Mouse (Mus musculus): ENCODE results near the gene Cdca3. TPM values are rescaled to one million over a fixed set of nuclear protein-coding genes. Genes with fewer than 3 reads are reported as not detected.
A peak's percentile ranks its signal among the peaks of the same experiment; 100 is the strongest.
"Not testable (repeated sequence)": the region's sequence is repeated elsewhere in the genome, so short reads cannot be mapped to it uniquely, and the experiment has no call there.

Cdca3 gene
- polyA plus RNA-seq, 1 experiment from 2014 or later: 194 TPM

GRCm38 (mm10) chr6:124809052-124809774 lies 20.1 kb upstream of the Cdca3 start:
- peak; percentile 40 for ATAC-seq (ENCODE audit: insufficient read depth)
- WGBS (ENCODE audit: insufficient replicate concordance): under 1% methylated on average over 35 of the region's 35 CpGs
- H3K4me1 ChIP-seq (replicated peaks): peaks cover 90% of the 10 kb centered on the region
- no peaks in the 10 kb centered on the region for H3K27me3 ChIP-seq
- H3K4me2 ChIP-seq: peak overlapping the region; percentile 98
- peak overlapping the region; percentile 85 for H3K9ac ChIP-seq
- peak overlapping the region; percentile 91 for H3K27ac ChIP-seq (replicated peaks)
- H3K9me3 ChIP-seq (replicated peaks): no peaks in the 10 kb centered on the region
- H3K36me3 ChIP-seq (replicated peaks): peaks cover 30% of the 10 kb centered on the region
- peak overlapping the region; percentile 76 for H3K4me3 ChIP-seq (replicated peaks)

GRCm38 (mm10) chr6:124809775-124810538 lies 19.4 kb upstream of the Cdca3 start:
- ATAC-seq (ENCODE audit: insufficient read depth): no peak
- Histone ChIP-seq H3K9me3 (replicated peaks) (no peaks in the 10 kb centered on the region), H3K36me3 (replicated peaks) (peaks cover 30% of the 10 kb centered on the region), H3K9ac (peak overlapping the region; percentile 85), H3K4me1 (replicated peaks) (peaks cover 90% of the 10 kb centered on the region), H3K4me2 (peak overlapping the region; percentile 98), H3K27ac (replicated peaks) (peak overlapping the region; percentile 91), H3K4me3 (replicated peaks) (peak overlapping the region; percentile 76), H3K27me3 (no peaks in the 10 kb centered on the region)
- WGBS (ENCODE audit: insufficient replicate concordance): 46% methylated on average over 14 of the region's 14 CpGs

DNA sequence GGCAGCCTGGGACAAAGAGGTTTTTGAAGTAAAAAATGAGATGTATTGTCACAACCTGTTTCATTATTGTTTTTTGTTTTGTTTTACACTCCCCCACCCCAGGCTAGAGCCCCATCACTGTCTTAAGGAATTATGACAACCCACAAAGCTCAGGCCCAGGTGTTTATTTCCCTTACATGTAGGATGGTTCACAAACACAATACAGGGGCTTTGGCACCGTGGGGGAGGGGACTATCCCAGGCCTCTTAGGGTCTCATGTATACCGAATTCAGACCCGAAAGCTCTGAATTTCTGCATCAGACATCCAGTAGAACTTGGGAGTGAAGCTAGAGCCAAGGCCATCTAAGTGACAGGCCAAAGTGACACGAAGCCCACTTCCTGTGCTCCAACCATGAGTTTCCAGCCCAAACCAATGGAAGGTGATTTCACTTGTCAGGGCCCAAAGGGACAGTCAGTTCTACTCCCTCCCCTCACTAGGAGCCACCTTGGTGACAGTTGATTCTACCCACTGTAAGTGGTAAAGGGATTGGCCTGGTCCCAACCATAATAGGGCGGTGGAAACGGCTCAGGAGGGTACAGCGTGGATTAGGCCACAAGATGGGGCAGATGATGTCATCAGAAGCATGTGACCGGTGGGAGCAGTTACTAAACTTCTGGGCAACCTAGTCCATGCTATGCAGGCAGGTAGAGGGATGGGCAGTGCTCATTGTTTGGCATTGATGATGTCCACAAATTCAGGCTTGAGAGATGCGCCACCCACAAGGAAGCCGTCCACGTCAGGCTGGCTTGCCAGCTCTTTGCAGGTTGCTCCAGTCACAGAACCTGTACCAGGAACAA lies 18.6 kb upstream of the Cdca3 start:
- not testable (repeated sequence) for H3K9ac ChIP-seq; H3K27me3 ChIP-seq; H3K4me3 ChIP-seq (replicated peaks); H3K9me3 ChIP-seq (replicated peaks); ATAC-seq (ENCODE audit: insufficient read depth)
- Histone ChIP-seq H3K27ac (replicated peaks) (peak overlapping the region; percentile 91; the same call in 1 of the 2 replicates), H3K4me1 (replicated peaks) (peaks cover 89% of the 10 kb centered on the region), H3K4me2 (peak overlapping the region; percentile 98; the same call in 1 of the 2 replicates), H3K36me3 (replicated peaks) (peaks cover 35% of the 10 kb centered on the region)
- WGBS (ENCODE audit: insufficient replicate concordance): 77% methylated on average over 11 of the region's 11 CpGs

GRCm38 (mm10) chr6:124811403-124811665 lies 18.0 kb upstream of the Cdca3 start:
- Histone ChIP-seq H3K4me2 (no peak overlapping the region), H3K9me3 (replicated peaks) (no peaks in the 10 kb centered on the region), H3K27me3 (no peaks in the 10 kb centered on the region), H3K4me1 (replicated peaks) (peaks cover 84% of the 10 kb centered on the region), H3K9ac (no peak overlapping the region), H3K27ac (replicated peaks) (0 out of 2 replicates have a peak overlapping the region, but pooled peaks have one; percentile 86), H3K36me3 (replicated peaks) (peaks cover 41% of the 10 kb centered on the region), H3K4me3 (replicated peaks) (no peak overlapping the region)
- 74% methylated on average over 4 of the region's 4 CpGs for WGBS (ENCODE audit: insufficient replicate concordance)
- ATAC-seq (ENCODE audit: insufficient read depth): no peak

GRCm38 (mm10) chr6:124811701-124812560 lies 17.4 kb upstream of the Cdca3 start:
- peak overlapping the region; percentile 68 for H3K4me3 ChIP-seq (replicated peaks)
- no peaks in the 10 kb centered on the region for H3K9me3 ChIP-seq (replicated peaks)
- no peak for ATAC-seq (ENCODE audit: insufficient read depth)
- H3K9ac ChIP-seq: peak overlapping the region; percentile 66
- H3K4me2 ChIP-seq: peak overlapping the region; percentile 88
- peaks cover 47% of the 10 kb centered on the region for H3K36me3 ChIP-seq (replicated peaks)
- H3K27ac ChIP-seq (replicated peaks): peak overlapping the region; percentile 86
- 74% methylated on average over 24 of the region's 24 CpGs for WGBS (ENCODE audit: insufficient replicate concordance)
- peaks cover 78% of the 10 kb centered on the region for H3K4me1 ChIP-seq (replicated peaks)
- H3K27me3 ChIP-seq: no peaks in the 10 kb centered on the region

DNA sequence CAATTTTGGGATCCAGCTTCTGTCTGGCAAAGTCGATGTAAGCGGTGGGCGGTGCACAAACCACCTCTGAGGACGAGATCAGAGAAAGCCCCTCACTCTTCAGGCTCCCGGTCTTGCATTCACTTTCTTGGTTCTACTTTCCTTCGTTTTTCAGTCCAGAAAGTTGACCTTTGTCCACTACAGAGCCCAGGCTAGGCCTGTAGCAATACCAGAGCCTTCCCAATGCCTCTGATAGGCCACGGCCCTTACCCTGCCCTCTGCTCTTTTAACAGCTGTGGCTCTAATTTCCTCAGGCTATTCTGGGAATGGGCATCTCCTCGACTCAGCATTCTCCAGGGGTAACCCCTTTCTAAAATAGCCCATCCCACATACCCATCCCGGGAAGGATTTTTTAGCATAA lies 16.5 kb upstream of the Cdca3 start:
- peak overlapping the region; percentile 66 for H3K9ac ChIP-seq
- H3K9me3 ChIP-seq (replicated peaks): no peaks in the 10 kb centered on the region
- no peak for ATAC-seq (ENCODE audit: insufficient read depth)
- H3K36me3 ChIP-seq (replicated peaks): peaks cover 56% of the 10 kb centered on the region
- peak overlapping the region; percentile 86 for H3K27ac ChIP-seq (replicated peaks)
- WGBS (ENCODE audit: insufficient replicate concordance): 23% methylated on average over 9 of the region's 9 CpGs
- H3K4me2 ChIP-seq: peak overlapping the region; percentile 88
- peak overlapping the region; percentile 68 for H3K4me3 ChIP-seq (replicated peaks)
- no peaks in the 10 kb centered on the region for H3K27me3 ChIP-seq
- H3K4me1 ChIP-seq (replicated peaks): peaks cover 70% of the 10 kb centered on the region

GRCm38 (mm10) chr6:124813496-124813895 lies 15.9 kb upstream of the Cdca3 start:
- Histone ChIP-seq H3K4me3 (replicated peaks) (peak overlapping the region; percentile 68), H3K9me3 (replicated peaks) (no peaks in the 10 kb centered on the region), H3K4me1 (replicated peaks) (peaks cover 64% of the 10 kb centered on the region), H3K27me3 (no peaks in the 10 kb centered on the region), H3K4me2 (peak overlapping the region; percentile 88), H3K9ac (peak overlapping the region; percentile 66), H3K36me3 (replicated peaks) (peaks cover 63% of the 10 kb centered on the region), H3K27ac (replicated peaks) (peak overlapping the region; percentile 86)
- peak; percentile 67 for ATAC-seq (ENCODE audit: insufficient read depth)
- 0% methylated on average over 18 of the region's 18 CpGs for WGBS (ENCODE audit: insufficient replicate concordance)

- H3K27ac ChIP-seq (replicated peaks): peak within 1 kb of the TSS; percentile 86
- peak within 1 kb of the TSS; percentile 66 for H3K9ac ChIP-seq
- H3K4me2 ChIP-seq: peak within 1 kb of the TSS; percentile 88
- H3K36me3 ChIP-seq (replicated peaks): peaks cover 67% of the 10 kb centered on the region
- H3K27me3 ChIP-seq: no peaks in the 10 kb centered on the region
- ATAC-seq (ENCODE audit: insufficient read depth): peak; percentile 81
- H3K4me3 ChIP-seq (replicated peaks): peak within 1 kb of the TSS; percentile 68
- H3K9me3 ChIP-seq (replicated peaks): no peaks in the 10 kb centered on the region
- WGBS (ENCODE audit: insufficient replicate concordance): under 1% methylated on average over 22 of the region's 22 CpGs
- H3K4me1 ChIP-seq (replicated peaks): peaks cover 61% of the 10 kb centered on the region
Observed at GRCm38 (mm10) chr6:124813933-124814332, 15.4 kb upstream of the Cdca3 start, which contains the start of gene Tpi1. Gene Tpi1 (minus strand): TSS chr6:124814296.

- Histone ChIP-seq H3K27me3 (no peaks in the 10 kb centered on the region), H3K27ac (replicated peaks) (peak overlapping the region; percentile 86), H3K4me1 (replicated peaks) (peaks cover 56% of the 10 kb centered on the region), H3K4me2 (peak overlapping the region; percentile 88), H3K9ac (peak overlapping the region; percentile 66; the same call in 1 of the 2 replicates), H3K36me3 (replicated peaks) (peaks cover 72% of the 10 kb centered on the region), H3K4me3 (replicated peaks) (peak overlapping the region; percentile 68), H3K9me3 (replicated peaks) (no peaks in the 10 kb centered on the region)
- 34% methylated on average over 8 of the region's 8 CpGs for WGBS (ENCODE audit: insufficient replicate concordance)
- ATAC-seq (ENCODE audit: insufficient read depth): no peak
Observed at GRCm38 (mm10) chr6:124814448-124814847, 14.9 kb upstream of the Cdca3 start.
